In the genomic region with DNA sequence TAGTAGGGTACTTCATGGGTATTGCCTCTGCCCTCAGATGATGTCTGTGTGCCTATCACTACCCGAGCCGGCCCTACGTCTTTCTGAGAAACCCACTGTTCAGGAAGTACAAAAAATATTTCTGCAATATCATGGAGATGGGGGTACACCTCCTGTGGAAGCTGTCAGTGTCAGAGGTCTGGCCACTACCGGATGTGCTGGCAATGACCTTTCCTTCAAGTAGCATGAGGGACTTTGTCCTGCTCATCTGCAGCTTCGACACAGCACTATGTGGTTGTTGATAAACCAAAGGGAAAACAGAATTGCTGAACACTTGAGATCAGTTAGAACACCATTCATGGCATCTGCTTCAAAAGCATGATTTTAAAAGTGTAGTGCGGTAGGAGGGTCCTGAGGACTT, we compare ENCODE assay signal across 29 mouse cellular contexts. TPM values are rescaled to one million over a fixed set of nuclear protein-coding genes. Genes with fewer than 3 reads are reported as not detected.
DNase-seq lines count a peak whose midpoint lies in the region; ATAC-seq lines count a peak whose summit lies in the region.
"Had no signal": no experiment of that assay in that cellular context is flagged by ENCODE, and none has a peak within 500 bp of the region (broad histone marks: within the 10 kb centered on the region; RNA-seq: fewer than 3 reads in every experiment).

No protein-coding gene starts in this region.

- WGBS in kidney, embryonic 16.5 days, result 89% methylated on average over 6 of the region's 6 CpGs
- 91% methylated on average over 6 of the region's 6 CpGs for WGBS in hindbrain, embryonic 14.5 days

- no peak overlapping the region for H3K4me2 ChIP-seq in kidney, embryonic 16.5 days (replicated peaks; ENCODE audit: low read depth, low read length)
- no peak overlapping the region for H3K4me2 ChIP-seq in hindbrain, embryonic 14.5 days (replicated peaks)
- H3K4me2 ChIP-seq: embryonic facial prominence, embryonic 12.5 days; embryonic facial prominence, embryonic 15.5 days; forebrain, embryonic 15.5 days; heart, embryonic 12.5 days; heart, embryonic 15.5 days; hindbrain, embryonic 13.5 days had no signal

- no peak overlapping the region for H3K4me3 ChIP-seq in kidney, embryonic 16.5 days (ENCODE audit: low read length)
- no peak overlapping the region for H3K4me3 ChIP-seq in hindbrain, embryonic 14.5 days (replicated peaks; ENCODE audit: low read length)
- H3K4me3 ChIP-seq: embryonic facial prominence, embryonic 12.5 days; embryonic facial prominence, embryonic 15.5 days; forebrain, embryonic 15.5 days; heart, embryonic 12.5 days; heart, embryonic 15.5 days; hindbrain, embryonic 10.5 days; hindbrain, embryonic 13.5 days had no signal

- ATAC-seq in kidney, embryonic 16.5 days (ENCODE audit: low FRiP score, low TSS enrichment), result no peak
- no peak for ATAC-seq in hindbrain, embryonic 14.5 days (ENCODE audit: low FRiP score)
- ATAC-seq: forebrain, embryonic 15.5 days; Patski had no signal

- H3K36me3 ChIP-seq in kidney, embryonic 16.5 days (ENCODE audit: insufficient read depth, low read length), result no peaks in the 10 kb centered on the region
- H3K36me3 ChIP-seq in hindbrain, embryonic 14.5 days (replicated peaks; ENCODE audit: control insufficient read depth, insufficient read depth), result no peaks in the 10 kb centered on the region
- H3K36me3 ChIP-seq: embryonic facial prominence, embryonic 12.5 days; embryonic facial prominence, embryonic 15.5 days; forebrain, embryonic 15.5 days; G1E; heart, embryonic 12.5 days; heart, embryonic 15.5 days; hindbrain, embryonic 10.5 days; hindbrain, embryonic 13.5 days had no signal

- peaks cover 8% of the 10 kb centered on the region for H3K4me1 ChIP-seq in kidney, embryonic 16.5 days (ENCODE audit: insufficient read depth, low read length)
- no peaks in the 10 kb centered on the region for H3K4me1 ChIP-seq in hindbrain, embryonic 14.5 days (replicated peaks; ENCODE audit: control insufficient read depth, insufficient read depth, low read length)
- H3K4me1 ChIP-seq: embryonic facial prominence, embryonic 12.5 days; embryonic facial prominence, embryonic 15.5 days; forebrain, embryonic 15.5 days; heart, embryonic 12.5 days; hindbrain, embryonic 10.5 days; hindbrain, embryonic 13.5 days had no signal

- no peak overlapping the region for H3K27ac ChIP-seq in kidney, embryonic 16.5 days (ENCODE audit: low read length)
- no peak overlapping the region for H3K27ac ChIP-seq in hindbrain, embryonic 14.5 days
- H3K27ac ChIP-seq: embryonic facial prominence, embryonic 12.5 days; embryonic facial prominence, embryonic 15.5 days; forebrain, embryonic 15.5 days; heart, embryonic 15.5 days; hindbrain, embryonic 10.5 days; hindbrain, embryonic 13.5 days had no signal

- no peaks in the 10 kb centered on the region for H3K9me3 ChIP-seq in kidney, embryonic 16.5 days (ENCODE audit: low read length)
- H3K9me3 ChIP-seq in hindbrain, embryonic 14.5 days (ENCODE audit: control insufficient read depth, low read length), result no peaks in the 10 kb centered on the region
- H3K9me3 ChIP-seq: embryonic facial prominence, embryonic 12.5 days; embryonic facial prominence, embryonic 15.5 days; forebrain, embryonic 15.5 days; G1E; heart, embryonic 12.5 days; heart, embryonic 15.5 days; hindbrain, embryonic 10.5 days; hindbrain, embryonic 13.5 days had no signal

- no peaks in the 10 kb centered on the region for H3K27me3 ChIP-seq in kidney, embryonic 16.5 days (ENCODE audit: insufficient read depth, low read length)
- H3K27me3 ChIP-seq in hindbrain, embryonic 14.5 days (ENCODE audit: control insufficient read depth, insufficient read depth, low read length), result no peaks in the 10 kb centered on the region
- H3K27me3 ChIP-seq: CH12.LX; embryonic facial prominence, embryonic 12.5 days; embryonic facial prominence, embryonic 15.5 days; forebrain, embryonic 15.5 days; heart, embryonic 12.5 days; heart, embryonic 15.5 days; hindbrain, embryonic 13.5 days; Patski had no signal

- peak; percentile 65 for DNase-seq in kidney, adult 11 months
- DNase-seq in kidney, postnatal 4 days, result no peak
- DNase-seq in kidney, adult 8-10 months, result peak; percentile 63 to 65
- peak; percentile 40 to 81 for DNase-seq in kidney, postnatal 25 days
- DNase-seq in yolk sac, embryonic 10.5 days (ENCODE audit: low spot score), result peak; percentile 51
- DNase-seq in left cerebral cortex, adult 11 months (ENCODE audit: low spot score), result no peak
- DNase-seq in hindbrain, embryonic 14.5 days (ENCODE audit: low spot score), result no peak
- DNase-seq: adrenal gland, postnatal 10 days; adrenal gland, postnatal 36 days; B cell, adult 2 months; cerebellum, adult 18-20 months; cerebellum, adult 9-10 months; cerebellum, postnatal 25 days; gastrocnemius, postnatal 25 days; heart, adult 18-20 months; heart, postnatal 10 days; heart, postnatal 36 days had no signal

- H3K9ac ChIP-seq in kidney, embryonic 16.5 days (replicated peaks; ENCODE audit: low read length), result no peak overlapping the region
- no peak overlapping the region for H3K9ac ChIP-seq in hindbrain, embryonic 14.5 days
- H3K9ac ChIP-seq: embryonic facial prominence, embryonic 12.5 days; embryonic facial prominence, embryonic 15.5 days; forebrain, embryonic 15.5 days; heart, embryonic 12.5 days; heart, embryonic 15.5 days; hindbrain, embryonic 13.5 days had no signal

RNA-seq across cellular contexts. Expression of a gene that starts 19.5 kb away (rescaled TPM):
- polyA plus RNA-seq in kidney, embryonic 16.5 days (2015; fragmentation: Nextera tagmentation; extraction: Ambion mirVana), result 3.7 and 4.2 TPM in 2 replicates
- 0.46 TPM in 1 of 2 replicates, not detected in the other for polyA plus RNA-seq in hindbrain, embryonic 14.5 days (2014; fragmentation: Nextera tagmentation; extraction: Ambion mirVana)
- polyA plus RNA-seq: embryonic facial prominence, embryonic 12.5 days; forebrain, embryonic 11.5 days; forebrain, embryonic 15.5 days; G1E; heart, embryonic 12.5 days; hindbrain, embryonic 10.5 days; Patski had no signal

Comparison
In these comparisons a context has a peak if more than half of its experiments do, and no peak if none do; other contexts are left out.
1. DNase-seq: peak in kidney, adult 11 months (single experiment), kidney, adult 8-10 months (2 of 2), kidney, postnatal 25 days (2 of 2) and yolk sac, embryonic 10.5 days (single experiment); none in kidney, postnatal 4 days (0 of 2), left cerebral cortex, adult 11 months (single experiment) and hindbrain, embryonic 14.5 days (single experiment).